Mouse (Mus musculus) stomach, postnatal 0 days (tissue): ENCODE measurements around the gene Prune2. TPM values are rescaled to one million over a fixed set of nuclear protein-coding genes. Genes with fewer than 3 reads are reported as not detected.

Experiments
- ATAC-seq: fragments of 200-750 bp; cut with Nextera tagmentation; 2 replicates; pipeline ENCODE4 v1.8.0; 2017; ENCODE audit not compliant: low FRiP score, low TSS enrichment
- DNase-seq: peaks from one replicate; pipeline ENCODE4 v3.0.0-alpha.2; 2016; ENCODE audit warnings: low spot score
- H3K27ac ChIP-seq: fragments of 300-500 bp; sonication (generic); replicated peaks from 2 replicates; pipeline ENCODE4 v1.5.1; 2014; ENCODE audit warnings: mild to moderate bottlenecking, control low read depth
- H3K27me3 ChIP-seq: fragments of 300-500 bp; sonication (generic); 2 replicates; pipeline ENCODE4 v1.6.1; 2014; ENCODE audit warnings: low read length; ENCODE audit not compliant: control insufficient read depth, insufficient read depth
- H3K36me3 ChIP-seq: fragments of 300-500 bp; sonication (generic); 2 replicates; pipeline ENCODE4 v1.6.1; 2014; ENCODE audit warnings: low read length, mixed read lengths; ENCODE audit not compliant: control insufficient read depth, insufficient read depth
- H3K4me1 ChIP-seq: fragments of 300-500 bp; sonication (generic); replicated peaks from 2 replicates; pipeline ENCODE4 v1.6.1; 2014; ENCODE audit warnings: antibody characterized with exemption; ENCODE audit not compliant: control insufficient read depth, insufficient read depth
- H3K4me2 ChIP-seq: fragments of 300-500 bp; sonication (generic); replicated peaks from 2 replicates; pipeline ENCODE4 v1.6.1; 2014; ENCODE audit warnings: low read depth, mild to moderate bottlenecking, control low read depth, moderate library complexity
- H3K4me3 ChIP-seq: fragments of 300-500 bp; sonication (generic); 2 replicates; pipeline ENCODE4 v1.5.1; 2014; ENCODE audit warnings: low read depth, low read length, control low read depth
- H3K9ac ChIP-seq: fragments of 300-500 bp; sonication (generic); 2 replicates; pipeline ENCODE4 v1.6.1; 2014; ENCODE audit warnings: mild to moderate bottlenecking, low read length, control low read depth, mixed read lengths
- H3K9me3 ChIP-seq: fragments of 300-500 bp; sonication (generic); 2 replicates; pipeline ENCODE4 v1.6.1; 2016; ENCODE audit warnings: low read length; ENCODE audit not compliant: control insufficient read depth
- CTCF ChIP-seq: IDR thresholded peaks from 2 replicates; pipeline ENCODE4 v1.5.1; 2016; ENCODE audit warnings: antibody characterized with exemption, low read depth, mild to moderate bottlenecking, moderate library complexity
- EP300 ChIP-seq: optimal IDR thresholded peaks from 2 replicates; pipeline ENCODE3; 2016; ENCODE audit warnings: antibody characterized with exemption
- WGBS: fragments of 180-500 bp; shearing (Covaris S2); extraction: QIAGEN DNeasy Blood & Tissue Kit; methylation state at CpG from one replicate; pipeline ENCODE4 v1.1.7; 2014; 5-methylcytosine and 5-hydroxymethylcytosine counted together
- polyA plus RNA-seq: library from polyadenylated mRNA; unstranded; fragments of >200 nt; fragmentation: Nextera tagmentation; extraction: Ambion mirVana; gene quantifications from 2 replicates; pipeline ENCODE4 v1.2.1, GENCODE M21; 2015

Gene Prune2
- polyA plus RNA-seq, 1 experiment from 2014 or later = 2.0 TPM

GRCm38 (mm10) chr19:17240170-17241077 is 284.5 kb downstream of the Prune2 start:
- DNase-seq (no peak), ATAC-seq (no peak)
- Histone ChIP-seq H3K4me3 (no peak overlapping the region), H3K27me3 (no peaks in the 10 kb centered on the region), H3K36me3 (no peaks in the 10 kb centered on the region), H3K4me2 (no peak overlapping the region), H3K4me1 (no peaks in the 10 kb centered on the region), H3K9me3 (no peaks in the 10 kb centered on the region), H3K9ac (no peak overlapping the region), H3K27ac (no peak overlapping the region)
- WGBS = 78% methylated on average over 7 of the region's 7 CpGs
- TF ChIP-seq EP300 = no peak
- no peak for TF ChIP-seq CTCF

- H3K27ac ChIP-seq = no peak overlapping the region
- H3K9ac ChIP-seq = no peak overlapping the region
- WGBS = 85% methylated on average over 1 of the region's 1 CpGs
- no peaks in the 10 kb centered on the region for H3K27me3 ChIP-seq
- TF ChIP-seq EP300 = no peak
- no peak for TF ChIP-seq CTCF
- H3K9me3 ChIP-seq = no peaks in the 10 kb centered on the region
- H3K4me2 ChIP-seq = no peak overlapping the region
- H3K4me3 ChIP-seq = no peak overlapping the region
- no peaks in the 10 kb centered on the region for H3K4me1 ChIP-seq
- DNase-seq (no peak), ATAC-seq (no peak)
- no peaks in the 10 kb centered on the region for H3K36me3 ChIP-seq
Measured at GRCm38 (mm10) chr19:17241206-17241605, 285.3 kb downstream of the Prune2 start.

GRCm38 (mm10) chr19:17242962-17243361 is 287.0 kb downstream of the Prune2 start:
- no peak overlapping the region for H3K4me3 ChIP-seq
- DNase-seq (no peak), ATAC-seq (no peak)
- H3K27ac ChIP-seq = no peak overlapping the region
- H3K36me3 ChIP-seq = no peaks in the 10 kb centered on the region
- H3K9me3 ChIP-seq = no peaks in the 10 kb centered on the region
- TF ChIP-seq EP300 = no peak
- no peak for TF ChIP-seq CTCF
- no peaks in the 10 kb centered on the region for H3K27me3 ChIP-seq
- H3K9ac ChIP-seq = no peak overlapping the region
- H3K4me2 ChIP-seq = no peak overlapping the region
- H3K4me1 ChIP-seq = no peaks in the 10 kb centered on the region
- 49% methylated on average over 5 of the region's 5 CpGs for WGBS

- Histone ChIP-seq H3K36me3 (no peaks in the 10 kb centered on the region), H3K9ac (no peak overlapping the region), H3K9me3 (no peaks in the 10 kb centered on the region), H3K4me2 (no peak overlapping the region), H3K4me1 (no peaks in the 10 kb centered on the region), H3K27ac (no peak overlapping the region), H3K4me3 (no peak overlapping the region), H3K27me3 (no peaks in the 10 kb centered on the region)
- ATAC-seq = no peak
- no peak for DNase-seq
- WGBS = 73% methylated on average over 7 of the region's 7 CpGs
- TF ChIP-seq CTCF (no peak), EP300 (no peak)
Measured at GRCm38 (mm10) chr19:17244544-17244943, 288.6 kb downstream of the Prune2 start.

- no peaks in the 10 kb centered on the region for H3K36me3 ChIP-seq
- H3K9ac ChIP-seq = no peak overlapping the region
- WGBS = 83% methylated on average over 8 of the region's 8 CpGs
- TF ChIP-seq EP300 (no peak), CTCF (no peak)
- no peak overlapping the region for H3K4me2 ChIP-seq
- no peak overlapping the region for H3K4me3 ChIP-seq
- H3K9me3 ChIP-seq = no peaks in the 10 kb centered on the region
- ATAC-seq (no peak), DNase-seq (no peak)
- no peaks in the 10 kb centered on the region for H3K4me1 ChIP-seq
- H3K27me3 ChIP-seq = no peaks in the 10 kb centered on the region
- no peak overlapping the region for H3K27ac ChIP-seq
Measured at GRCm38 (mm10) chr19:17247352-17247925, 291.5 kb downstream of the Prune2 start.

DNA sequence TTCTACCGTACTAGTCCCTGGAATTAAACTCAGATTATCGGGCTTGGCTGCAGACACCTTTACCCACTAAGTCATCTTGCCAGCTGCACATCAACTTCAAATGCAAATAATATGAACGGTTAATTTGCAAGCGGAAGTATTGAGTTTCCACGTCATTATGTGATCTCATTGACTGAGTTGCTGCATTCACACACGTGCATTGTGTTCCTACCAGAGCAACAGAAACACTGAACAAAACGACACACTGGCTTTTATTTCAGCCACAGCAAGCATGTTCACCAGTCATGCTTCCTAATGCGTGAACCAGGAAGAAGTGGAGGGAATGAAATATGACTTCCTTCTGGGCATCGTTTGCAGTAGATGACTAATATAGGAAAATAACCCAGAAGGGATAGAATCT is 293.8 kb downstream of the Prune2 start:
- H3K27ac ChIP-seq = no peak overlapping the region
- H3K4me2 ChIP-seq = no peak overlapping the region
- H3K27me3 ChIP-seq = no peaks in the 10 kb centered on the region
- H3K9ac ChIP-seq = no peak overlapping the region
- no peaks in the 10 kb centered on the region for H3K36me3 ChIP-seq
- WGBS = 67% methylated on average over 9 of the region's 9 CpGs
- no peaks in the 10 kb centered on the region for H3K4me1 ChIP-seq
- TF ChIP-seq CTCF (no peak), EP300 (no peak)
- H3K4me3 ChIP-seq = no peak overlapping the region
- ATAC-seq = no peak
- no peaks in the 10 kb centered on the region for H3K9me3 ChIP-seq
- no peak for DNase-seq
